Mouse (Mus musculus): Measurements from ENCODE around the gene Kyat1.
"Not testable (repeated sequence)": the region's sequence is repeated elsewhere in the genome, so short reads cannot be mapped to it uniquely, and the experiment has no call there.

The Kyat1 gene

GRCm38 (mm10) chr2:30212951-30213350 is 7.3 kb upstream of the Kyat1 start:
- DNase-seq: peak; percentile 87

GRCm38 (mm10) chr2:30212169-30212545 is 6.5 kb upstream of the Kyat1 start:
- DNase-seq: peak; percentile 74

GRCm38 (mm10) chr2:30211408-30212168 is 5.9 kb upstream of the Kyat1 start:
- peak; percentile 50 for DNase-seq

- DNase-seq: peak; percentile 87
Observed at GRCm38 (mm10) chr2:30207886-30208285, 2.2 kb upstream of the Kyat1 start.

DNA sequence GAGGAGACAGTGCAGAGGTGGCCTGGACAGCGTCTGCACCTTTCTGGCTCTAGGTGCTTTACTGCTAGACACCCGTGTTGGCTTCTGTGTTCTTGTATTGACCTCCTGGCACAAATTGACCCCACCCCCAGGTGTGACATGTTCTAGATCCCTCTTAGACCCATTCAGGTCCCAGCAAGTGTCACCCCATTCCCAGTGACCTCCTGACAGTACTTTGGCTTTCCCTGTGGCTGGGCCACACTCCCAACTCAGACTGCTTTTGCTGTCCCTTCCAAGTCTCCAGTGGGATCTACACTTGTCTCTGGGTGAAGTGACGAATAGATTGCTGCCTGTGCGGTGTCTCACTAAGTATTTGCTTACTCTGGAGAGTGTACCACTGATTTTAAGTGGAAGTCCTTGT is 1.8 kb upstream of the Kyat1 start:
- peak; percentile 82 for DNase-seq

DNA sequence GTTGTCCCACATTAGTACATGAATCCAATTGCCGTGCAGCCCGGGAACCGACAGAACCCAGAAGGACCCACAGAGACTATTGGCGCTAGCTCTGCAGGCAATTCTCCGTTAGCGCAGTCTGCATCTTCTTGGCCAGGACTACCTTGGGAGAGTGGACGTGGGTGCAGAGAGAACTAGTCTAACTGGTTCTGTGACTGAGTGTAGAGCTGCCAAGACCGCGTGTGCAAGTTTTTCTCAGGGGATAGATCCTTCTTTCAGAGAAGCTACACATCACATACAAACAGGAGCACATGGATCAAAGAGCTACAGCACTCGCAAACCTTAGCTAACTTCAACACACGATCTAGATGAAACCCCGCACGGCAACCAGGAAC is 405 bp downstream of the Kyat1 start:
- DNase-seq: no peak

DNA sequence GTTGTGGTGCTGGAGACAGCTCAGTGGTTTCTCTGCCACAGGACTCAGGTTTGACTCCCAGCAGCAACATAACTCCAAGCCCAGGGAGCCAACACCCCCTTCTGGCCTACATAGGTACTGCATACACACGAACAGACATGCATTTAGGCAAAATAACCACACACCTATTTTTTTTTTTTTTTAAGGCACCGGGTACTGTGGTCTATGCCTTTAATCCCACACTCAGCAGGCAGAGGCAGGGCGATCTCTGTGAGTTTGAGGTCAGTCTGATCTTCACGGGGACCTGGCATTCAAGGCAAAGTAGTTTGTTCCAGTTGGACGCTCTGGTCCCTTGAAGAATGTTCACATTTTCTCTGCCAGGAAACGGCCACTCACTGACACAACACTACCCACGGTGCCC is 2.2 kb downstream of the Kyat1 start:
- DNase-seq: no peak

GRCm38 (mm10) chr2:30200388-30200925 is 5.2 kb downstream of the Kyat1 start:
- no peak for DNase-seq

DNA sequence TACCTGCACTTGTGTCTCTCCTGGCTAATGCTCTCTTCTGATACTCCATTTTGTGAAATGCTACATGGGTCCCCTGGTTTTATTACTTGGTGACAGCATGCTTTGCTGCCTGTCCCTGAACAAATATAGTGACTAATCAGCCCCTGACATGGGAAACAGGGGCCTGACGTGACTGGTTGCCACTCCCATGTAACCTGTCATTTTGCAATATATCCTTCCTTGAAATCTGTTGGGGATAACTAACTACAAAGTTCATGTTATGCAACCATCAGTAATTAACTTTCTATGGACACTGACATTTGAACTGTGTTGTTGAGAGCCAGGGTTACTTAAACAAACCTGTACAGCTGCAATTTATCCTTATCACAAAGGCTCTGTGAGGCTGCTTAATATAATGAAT is 5.7 kb downstream of the Kyat1 start:
- no peak for DNase-seq

DNA sequence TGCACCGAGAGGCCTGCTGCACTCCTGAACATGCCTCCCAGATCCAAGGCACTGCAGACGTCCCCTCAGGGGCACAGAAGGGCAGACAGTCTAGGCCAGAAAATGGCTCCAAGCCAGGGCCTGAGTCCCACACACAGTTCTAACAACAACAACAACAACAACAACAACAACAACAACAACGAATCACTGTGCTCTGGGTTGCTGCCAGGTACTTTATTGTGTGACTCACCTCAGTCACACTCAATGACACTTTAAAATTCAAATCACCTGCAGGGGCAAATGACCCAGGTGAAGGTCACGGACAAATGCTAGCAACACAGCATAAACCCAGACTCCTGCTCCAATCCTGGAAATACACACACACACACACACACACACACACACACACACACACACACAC is 7.6 kb downstream of the Kyat1 start:
- no peak for DNase-seq

- no peak for DNase-seq
Observed at GRCm38 (mm10) chr2:30194656-30195055, 11.0 kb downstream of the Kyat1 start.

DNA sequence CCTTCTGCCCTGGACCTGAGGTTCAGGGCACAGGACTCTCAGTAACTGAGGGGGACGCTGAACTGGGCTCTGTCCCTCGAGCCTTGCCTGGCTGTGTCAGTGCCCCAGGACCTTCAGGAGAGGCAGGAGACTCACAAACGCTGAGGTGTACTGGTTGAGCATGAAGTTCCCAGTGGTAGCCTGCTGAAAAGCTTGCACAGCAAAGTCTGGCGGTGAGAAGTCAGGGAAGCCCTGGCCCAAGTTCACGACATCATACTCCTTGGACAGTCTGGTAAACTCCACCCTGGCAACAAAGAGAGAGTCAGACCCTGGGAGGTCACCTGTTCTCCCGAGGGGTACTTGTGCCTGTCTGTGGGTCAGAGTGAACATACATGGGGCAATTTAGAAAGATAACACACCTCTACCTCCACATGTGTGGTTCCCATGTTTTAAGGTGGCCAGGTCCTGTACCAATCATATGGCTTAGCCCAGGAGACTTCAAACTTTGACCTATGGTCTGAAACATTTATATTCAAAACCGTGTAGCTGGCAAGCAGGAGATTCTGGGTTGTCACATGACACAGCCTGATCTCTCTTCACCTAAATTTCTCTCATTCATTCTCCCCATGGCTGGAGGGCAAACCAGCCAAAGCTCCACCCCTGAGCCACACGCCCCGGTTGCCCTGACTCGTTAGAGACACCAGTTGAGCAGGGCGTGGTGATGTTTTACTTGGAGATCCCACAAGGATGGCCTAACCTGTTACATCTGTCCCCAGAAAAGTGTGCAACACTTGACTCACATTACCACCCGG is 13.7 kb downstream of the Kyat1 start:
- no peak for DNase-seq

- no peak for DNase-seq
Observed at GRCm38 (mm10) chr2:30185681-30186080, 20.0 kb downstream of the Kyat1 start.

GRCm38 (mm10) chr2:30185276-30185675 is 20.4 kb downstream of the Kyat1 start:
- no peak for DNase-seq

- no peak for DNase-seq
Observed at GRCm38 (mm10) chr2:30183721-30184120, 21.9 kb downstream of the Kyat1 start.

DNA sequence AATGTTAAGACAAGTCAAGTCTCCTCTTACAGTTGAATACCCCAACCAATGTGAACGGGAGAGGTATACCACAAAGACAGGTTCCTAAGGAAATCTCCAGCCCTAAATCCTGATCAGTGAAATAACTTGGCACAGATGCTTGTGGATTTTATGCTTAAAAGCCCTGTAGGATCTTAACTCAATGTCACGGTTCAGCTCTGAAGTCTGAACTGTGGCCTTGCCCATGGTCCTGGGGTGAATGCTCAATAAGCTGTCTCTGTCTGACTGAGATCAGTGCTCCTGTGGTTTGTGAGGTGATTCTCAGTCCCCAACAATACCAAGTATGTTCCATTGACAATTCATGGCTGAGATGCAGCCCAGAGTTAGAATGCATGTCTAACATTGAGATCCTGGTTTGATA is 23.2 kb downstream of the Kyat1 start:
- no peak for DNase-seq

DNA sequence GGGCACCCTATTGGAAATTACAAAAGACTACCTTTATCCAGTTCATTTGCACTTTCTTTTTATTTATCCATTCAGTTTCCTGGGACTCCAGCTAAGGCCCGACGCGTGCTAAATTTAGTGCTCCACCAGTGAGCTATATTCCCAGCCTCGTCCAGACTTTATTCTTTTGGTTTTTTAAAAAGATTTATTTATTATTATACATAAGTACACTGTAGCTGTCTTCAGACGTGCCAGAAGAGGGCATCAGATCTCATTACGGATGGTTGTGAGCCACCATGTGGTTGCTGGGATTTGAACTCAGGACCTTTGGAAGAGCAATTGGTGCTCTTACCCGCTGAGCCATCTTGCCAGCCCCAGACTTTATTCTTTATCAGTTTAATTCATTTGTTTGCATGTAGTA is 26.9 kb downstream of the Kyat1 start:
- not testable (repeated sequence) for DNase-seq

DNA sequence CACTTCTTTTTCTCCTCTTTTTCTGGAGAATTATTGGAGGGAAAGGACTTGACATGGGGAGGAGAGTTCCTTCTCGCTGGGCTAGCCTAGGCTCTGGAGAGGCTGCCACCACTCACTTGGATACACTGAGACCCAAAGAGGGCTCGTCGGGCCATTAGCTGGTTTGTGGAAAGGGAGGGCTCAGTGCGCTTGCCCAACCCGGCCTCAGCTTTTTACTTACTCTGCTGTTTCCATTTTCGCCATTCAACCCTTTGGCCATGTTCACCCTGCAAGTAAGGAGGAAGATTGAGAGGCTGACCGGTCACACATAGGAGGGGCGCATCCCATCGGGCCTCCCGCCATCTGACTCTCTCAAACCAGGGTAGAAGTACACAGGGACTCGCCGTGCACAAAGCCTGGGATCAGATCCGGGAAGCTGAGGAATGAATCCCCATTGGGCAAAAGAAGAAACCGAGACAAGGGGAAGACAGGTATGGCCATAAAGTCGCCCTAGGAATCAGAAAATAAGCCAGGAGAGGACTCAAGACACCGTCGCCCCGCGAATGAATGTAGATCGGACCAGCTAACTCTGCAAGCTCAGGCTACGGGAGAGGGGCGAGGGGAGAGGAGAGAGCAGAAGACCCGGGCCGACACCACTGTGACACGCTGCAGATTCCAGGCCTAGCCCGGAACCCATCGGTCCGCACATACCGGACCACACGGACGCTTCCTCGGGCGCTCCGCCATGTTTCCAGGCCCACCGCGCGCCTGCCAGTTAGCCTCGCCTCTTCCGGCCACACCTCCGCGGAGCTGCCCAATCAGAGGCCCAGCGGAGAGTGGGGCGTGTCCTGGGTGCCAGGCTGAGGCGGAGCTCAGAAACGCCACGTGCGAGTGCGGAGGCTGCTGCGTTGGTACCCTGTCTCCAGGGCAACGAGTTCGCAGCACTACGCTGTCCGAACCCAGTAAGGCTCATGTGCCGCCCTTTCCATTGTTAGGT is 27.7 kb downstream of the Kyat1 start, which contains the start of gene Spout1:
Spout1 (minus strand) TSS at position 760 of the 976 bp plus-strand sequence.
- peak; percentile 100 for DNase-seq

DNA sequence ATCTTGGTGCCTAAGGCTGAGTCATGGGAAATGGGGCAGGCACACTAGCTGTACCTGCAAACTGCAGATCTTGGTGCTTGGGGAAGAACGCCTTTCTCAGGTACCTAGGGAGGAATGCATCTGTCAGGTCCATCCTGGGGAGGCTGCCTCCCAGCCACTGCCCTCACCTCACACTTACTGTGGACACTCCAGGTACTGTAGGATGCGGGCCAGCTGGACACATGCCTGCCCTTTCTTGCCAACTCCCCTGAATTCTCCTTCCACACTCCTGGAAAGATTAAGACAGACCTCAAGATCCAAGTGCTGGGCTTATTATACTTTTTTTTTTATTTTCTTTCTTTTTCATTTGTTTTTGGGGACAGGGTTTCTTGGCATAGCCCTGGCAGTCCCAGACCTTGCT is 29.1 kb downstream of the Kyat1 start:
- DNase-seq: no peak

GRCm38 (mm10) chr2:30175897-30176296 is 29.8 kb downstream of the Kyat1 start:
- no peak for DNase-seq

DNA sequence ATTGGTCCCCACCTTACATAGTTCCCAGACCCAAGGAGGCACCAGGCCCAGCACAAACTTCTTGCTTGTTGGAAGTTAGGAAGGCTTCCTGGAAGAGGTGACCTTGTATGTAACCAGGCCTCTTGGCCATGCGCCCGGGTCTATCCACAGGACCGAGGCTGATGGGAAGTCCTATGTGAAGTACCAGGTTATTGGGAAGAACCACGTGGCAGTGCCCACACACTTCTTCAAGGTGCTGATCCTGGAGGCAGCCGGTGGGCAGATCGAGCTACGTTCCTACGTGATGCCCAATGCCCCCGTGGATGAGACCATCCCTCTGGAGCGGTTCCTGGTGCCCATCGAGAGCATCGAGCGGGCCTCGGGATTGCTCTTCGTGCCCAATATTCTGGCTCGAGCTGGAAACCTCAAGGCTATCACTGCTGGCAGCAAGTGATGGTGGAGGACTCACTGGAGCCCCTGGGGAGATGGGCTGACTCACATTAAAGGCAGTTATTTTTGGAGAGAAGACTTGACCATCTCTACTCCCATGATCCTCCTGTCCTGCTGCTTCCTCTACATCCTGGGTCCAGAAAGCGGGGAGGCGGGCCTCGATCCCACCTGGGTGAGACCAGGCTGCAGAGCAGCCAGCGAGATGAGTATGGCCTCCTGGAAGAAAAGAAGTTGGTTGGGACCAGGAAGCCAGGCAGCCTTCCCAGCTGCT is 32.0 kb downstream of the Kyat1 start:
- peak; percentile 93 for DNase-seq

DNA sequence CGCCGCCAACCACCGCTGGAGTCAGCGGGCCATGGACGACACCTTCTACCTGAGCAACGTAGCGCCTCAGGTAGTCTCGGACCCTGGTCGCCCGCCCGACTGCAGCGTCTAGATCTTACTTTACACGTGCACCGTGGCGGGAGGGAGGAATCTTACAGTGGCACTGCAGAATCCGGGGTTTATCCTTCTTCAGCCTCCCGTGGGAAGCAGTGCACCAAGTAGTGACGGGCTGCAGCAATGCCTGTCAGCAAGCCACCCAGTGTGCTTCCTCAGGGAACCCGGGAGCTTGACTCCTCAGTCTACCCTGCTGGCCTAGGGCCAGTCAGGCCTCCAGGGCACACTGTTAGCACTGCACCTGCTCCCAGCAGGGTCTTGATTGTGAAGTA is 33.7 kb downstream of the Kyat1 start:
- no peak for DNase-seq

Data from heart, adult 11 months (tissue).